ENCODE assay signal across 12 mouse cellular contexts in genomic region chr9:35098762-35099161, GRCm38 (mm10). TPM values are rescaled to one million over a fixed set of nuclear protein-coding genes. Genes with fewer than 3 reads are reported as not detected.
DNase-seq lines count a peak whose midpoint lies in the region; ATAC-seq lines count a peak whose summit lies in the region.
"Had no signal": no experiment of that assay in that cellular context is flagged by ENCODE, and none has a peak within 500 bp of the region (broad histone marks: within the 10 kb centered on the region; RNA-seq: fewer than 3 reads in every experiment).

No protein-coding gene starts in this region.

- H3K36me3 ChIP-seq in macrophage (ENCODE audit: inconsistent target): no peaks in the 10 kb centered on the region
- H3K36me3 ChIP-seq in hindbrain, embryonic 11.5 days (ENCODE audit: control insufficient read depth, insufficient read depth, low read length): no peaks in the 10 kb centered on the region
- H3K36me3 ChIP-seq in neural tube, embryonic 15.5 days: no peaks in the 10 kb centered on the region
- H3K36me3 ChIP-seq: lung, embryonic 15.5 days; neural tube, embryonic 12.5 days had no signal

- H3K9ac ChIP-seq in hindbrain, embryonic 11.5 days (ENCODE audit: low read depth, low read length): no peak overlapping the region
- no peak overlapping the region for H3K9ac ChIP-seq in neural tube, embryonic 15.5 days (replicated peaks)
- H3K9ac ChIP-seq: lung, embryonic 15.5 days; neural tube, embryonic 12.5 days had no signal

- no peak for ATAC-seq in hindbrain, embryonic 11.5 days (ENCODE audit: low FRiP score)
- no peak for ATAC-seq in neural tube, embryonic 15.5 days (ENCODE audit: low FRiP score)
- ATAC-seq: activated CD4-positive, CD25-positive, alpha-beta regulatory T cell, adult 4 months; inflammation-experienced regulatory T-cells, adult 6 months had no signal

- 53% methylated on average over 4 of the region's 4 CpGs for WGBS in macrophage (ENCODE audit: missing documents)
- WGBS in hindbrain, embryonic 11.5 days: 77% methylated on average over 4 of the region's 4 CpGs
- WGBS in neural tube, embryonic 15.5 days: 87% methylated on average over 4 of the region's 4 CpGs

- 0 out of 2 replicates have a peak overlapping the region, but pooled peaks have one; percentile 15 for H3K27ac ChIP-seq in macrophage
- H3K27ac ChIP-seq in hindbrain, embryonic 11.5 days (ENCODE audit: low read depth, low read length): no peak overlapping the region
- H3K27ac ChIP-seq in neural tube, embryonic 15.5 days (replicated peaks): no peak overlapping the region
- H3K27ac ChIP-seq: lung, embryonic 15.5 days; neural tube, embryonic 12.5 days had no signal

- H3K4me1 ChIP-seq in hindbrain, embryonic 11.5 days (replicated peaks; ENCODE audit: control insufficient read depth, insufficient read depth, low read length): no peaks in the 10 kb centered on the region
- no peaks in the 10 kb centered on the region for H3K4me1 ChIP-seq in neural tube, embryonic 15.5 days
- H3K4me1 ChIP-seq: neural tube, embryonic 12.5 days had no signal

- peaks cover 49% of the 10 kb centered on the region; the same call in 1 of the 2 replicates for H3K79me2 ChIP-seq in macrophage (ENCODE audit: inconsistent target)

- no peak overlapping the region for H3K4me2 ChIP-seq in hindbrain, embryonic 11.5 days (replicated peaks; ENCODE audit: low read depth, low read length)
- no peak overlapping the region for H3K4me2 ChIP-seq in neural tube, embryonic 15.5 days
- H3K4me2 ChIP-seq: lung, embryonic 15.5 days; neural tube, embryonic 12.5 days had no signal

- no peaks in the 10 kb centered on the region for H3K9me3 ChIP-seq in hindbrain, embryonic 11.5 days (ENCODE audit: control insufficient read depth, low read length)
- no peaks in the 10 kb centered on the region for H3K9me3 ChIP-seq in neural tube, embryonic 15.5 days (replicated peaks)
- H3K9me3 ChIP-seq: lung, embryonic 15.5 days; neural tube, embryonic 12.5 days had no signal

- no peaks in the 10 kb centered on the region for H3K27me3 ChIP-seq in hindbrain, embryonic 11.5 days (ENCODE audit: control insufficient read depth, insufficient read depth, low read length)
- H3K27me3 ChIP-seq in neural tube, embryonic 15.5 days (replicated peaks): no peaks in the 10 kb centered on the region
- H3K27me3 ChIP-seq: lung, embryonic 15.5 days; neural tube, embryonic 12.5 days had no signal

- peak; percentile 3 for DNase-seq in kidney, adult 9 months
- no peak for DNase-seq in kidney, postnatal 14 days
- DNase-seq in 416B (ENCODE audit: low read depth) (peak; percentile 50), NIH3T3 (ENCODE audit: low read depth) (peak; percentile 23)
- no peak for DNase-seq in hindbrain, embryonic 11.5 days (ENCODE audit: low spot score)
- DNase-seq: layer of hippocampus, postnatal 36 days had no signal

- H3K4me3 ChIP-seq in macrophage (ENCODE audit: inconsistent target): no peak overlapping the region; the same call in 1 of the 2 replicates
- H3K4me3 ChIP-seq in hindbrain, embryonic 11.5 days (ENCODE audit: low read depth, low read length): no peak overlapping the region
- H3K4me3 ChIP-seq in neural tube, embryonic 15.5 days (replicated peaks): no peak overlapping the region
- H3K4me3 ChIP-seq: lung, embryonic 15.5 days; neural tube, embryonic 12.5 days had no signal

RNA-seq across cellular contexts. Expression of gene St3gal4, which starts 20.3 kb away (rescaled TPM):
- total RNA-seq in macrophage (2018; cell fraction: chromatin; rRNA removed): 10 to 100 TPM in 22 of 26 experiments, 1 to 10 TPM in 4; 3.8 to 56.8 (median 20.0) TPM
- total RNA-seq in macrophage (2018; cell fraction: cytosol; rRNA removed): 10 to 100 TPM; 11.2 to 20.6 (median 15.4) TPM
- total RNA-seq in macrophage (2018; cell fraction: nucleus; rRNA removed): 10 to 100 TPM in 21 of 26 experiments, 1 to 10 TPM in 5; 6.4 to 36.2 (median 15.8) TPM
- 15.5 to 19.7 TPM (median 16.0 TPM) in 3 replicates for polyA plus RNA-seq in macrophage (2018)
- polyA plus RNA-seq in hindbrain, embryonic 11.5 days (2014; fragmentation: Nextera tagmentation; extraction: Ambion mirVana): 11.7 and 13.7 TPM in 2 replicates
- polyA plus RNA-seq in neural tube, embryonic 15.5 days (2015; fragmentation: Nextera tagmentation; extraction: Ambion mirVana): 11.4 and 15.6 TPM in 2 replicates

Comparison
In these comparisons a context has a peak if more than half of its experiments do, and no peak if none do; other contexts are left out.
1. DNase-seq: peak in kidney, adult 9 months (single experiment), 416B (single experiment) and NIH3T3 (single experiment); none in kidney, postnatal 14 days (single experiment) and hindbrain, embryonic 11.5 days (single experiment).